Mouse (Mus musculus): ENCODE data around the gene Prdx5. TPM values are rescaled to one million over a fixed set of nuclear protein-coding genes. Genes with fewer than 3 reads are reported as not detected.
"Not testable (repeated sequence)": the region's sequence is repeated elsewhere in the genome, so short reads cannot be mapped to it uniquely, and the experiment has no call there.

The Prdx5 gene
- total and polyA plus RNA-seq, 3 experiments: 90.2 to 298 (median 297) TPM

DNA sequence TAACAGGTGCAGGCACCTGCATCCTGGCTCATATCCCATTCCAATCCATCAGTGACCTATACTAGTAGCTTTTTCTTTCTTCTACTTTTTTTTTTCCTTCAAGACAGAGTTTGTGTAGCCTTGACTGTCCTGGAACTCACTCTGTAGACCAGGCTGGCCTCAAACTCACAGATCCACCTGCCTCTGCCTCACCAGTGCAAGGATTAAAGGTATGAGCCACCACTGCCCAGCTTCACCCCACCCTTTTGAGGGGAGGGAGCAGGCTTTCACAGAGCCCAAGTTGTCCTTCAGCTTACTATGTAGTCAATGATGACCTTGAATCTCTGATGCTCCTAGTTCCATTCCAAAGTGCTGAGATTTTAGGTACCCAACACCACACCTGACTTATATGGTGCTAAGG is 9.5 kb upstream of the Prdx5 start:
- no peak for DNase-seq

- no peak for DNase-seq
These were observed 8.4 kb upstream of the Prdx5 start for GRCm38 (mm10) chr19:6918321-6918720.

DNA sequence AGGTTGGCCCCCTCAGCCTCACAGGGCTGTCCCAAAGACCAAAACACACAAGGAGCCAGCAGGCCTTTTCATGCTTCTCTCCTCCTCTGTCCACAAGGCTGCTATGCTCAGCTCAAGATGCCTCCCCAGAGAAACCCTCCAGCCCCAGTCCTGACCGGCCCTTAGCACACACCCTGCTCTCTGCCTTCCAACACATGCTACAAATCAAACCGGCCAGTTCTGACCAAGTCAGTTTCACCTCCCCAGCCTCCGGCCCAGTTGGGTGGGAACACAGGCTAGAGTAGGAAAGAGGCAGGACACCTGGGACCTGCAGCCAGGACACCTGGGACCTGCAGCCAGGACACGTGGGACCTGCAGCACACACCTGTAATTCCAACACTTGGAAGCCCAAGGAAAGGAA is 6.6 kb upstream of the Prdx5 start:
- no peak for DNase-seq

DNA sequence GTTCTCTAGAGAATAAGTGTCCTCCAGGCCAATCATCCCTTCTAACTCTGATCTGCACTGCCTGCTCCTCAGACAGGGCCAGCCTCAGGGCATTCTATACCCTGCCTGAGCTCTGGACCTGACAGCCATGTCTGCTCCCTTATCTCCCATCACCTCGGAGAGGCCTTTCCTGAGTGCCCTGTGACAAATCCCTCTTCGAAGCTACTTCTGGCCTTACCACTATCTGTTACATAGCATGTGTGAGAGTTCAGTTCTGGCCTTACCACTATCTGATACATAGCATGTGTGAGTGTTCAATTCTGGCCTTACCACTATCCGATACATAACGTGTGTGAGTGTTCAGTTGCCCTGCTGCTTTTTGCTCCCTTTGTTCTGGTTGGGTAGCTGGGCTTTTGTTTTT is 5.4 kb upstream of the Prdx5 start:
- no peak for DNase-seq

DNA sequence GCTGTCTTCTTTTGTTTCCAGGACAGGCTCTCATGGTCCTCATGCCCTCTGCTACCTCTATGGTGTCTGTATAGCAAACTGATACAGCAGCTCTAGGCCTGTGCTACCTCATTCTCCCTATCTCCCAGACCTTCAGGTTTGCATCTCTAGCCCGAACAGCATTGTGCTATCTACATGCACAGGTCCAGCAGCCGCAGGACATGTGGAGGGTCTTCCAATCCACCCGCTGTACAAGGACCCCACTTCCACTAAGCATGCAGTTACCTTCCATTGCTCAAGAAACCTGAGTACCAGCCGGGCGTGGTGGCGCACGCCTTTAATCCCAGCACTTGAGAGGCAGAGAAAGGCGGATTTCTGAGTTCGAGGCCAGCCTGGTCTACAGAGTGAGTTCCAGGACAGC is 4.6 kb upstream of the Prdx5 start:
- DNase-seq: no peak

DNA sequence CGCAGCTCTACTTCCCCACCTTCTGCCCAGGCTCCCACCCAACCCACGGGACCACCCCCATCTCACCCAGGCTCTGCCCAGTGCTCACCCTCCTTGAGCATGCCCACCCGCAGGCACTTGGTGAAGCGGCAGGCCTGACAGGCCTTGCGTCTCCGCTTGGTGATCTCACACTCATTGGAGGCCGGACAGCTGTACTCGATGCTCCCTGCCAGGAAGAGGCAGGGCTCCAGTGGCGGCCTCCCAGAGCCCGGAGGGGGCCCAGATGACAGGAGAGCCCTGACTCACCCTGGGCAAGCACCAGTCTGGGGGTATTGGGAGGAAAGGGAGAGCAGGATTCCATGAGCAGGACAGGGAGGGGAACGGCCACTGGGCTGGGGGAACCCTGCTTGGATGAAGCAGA is 4.1 kb upstream of the Prdx5 start:
- no peak for DNase-seq

- DNase-seq: no peak
These were observed 3.1 kb upstream of the Prdx5 start for GRCm38 (mm10) chr19:6913036-6913435.

- DNase-seq: no peak
These were observed 2.5 kb upstream of the Prdx5 start for GRCm38 (mm10) chr19:6912205-6912970.

DNA sequence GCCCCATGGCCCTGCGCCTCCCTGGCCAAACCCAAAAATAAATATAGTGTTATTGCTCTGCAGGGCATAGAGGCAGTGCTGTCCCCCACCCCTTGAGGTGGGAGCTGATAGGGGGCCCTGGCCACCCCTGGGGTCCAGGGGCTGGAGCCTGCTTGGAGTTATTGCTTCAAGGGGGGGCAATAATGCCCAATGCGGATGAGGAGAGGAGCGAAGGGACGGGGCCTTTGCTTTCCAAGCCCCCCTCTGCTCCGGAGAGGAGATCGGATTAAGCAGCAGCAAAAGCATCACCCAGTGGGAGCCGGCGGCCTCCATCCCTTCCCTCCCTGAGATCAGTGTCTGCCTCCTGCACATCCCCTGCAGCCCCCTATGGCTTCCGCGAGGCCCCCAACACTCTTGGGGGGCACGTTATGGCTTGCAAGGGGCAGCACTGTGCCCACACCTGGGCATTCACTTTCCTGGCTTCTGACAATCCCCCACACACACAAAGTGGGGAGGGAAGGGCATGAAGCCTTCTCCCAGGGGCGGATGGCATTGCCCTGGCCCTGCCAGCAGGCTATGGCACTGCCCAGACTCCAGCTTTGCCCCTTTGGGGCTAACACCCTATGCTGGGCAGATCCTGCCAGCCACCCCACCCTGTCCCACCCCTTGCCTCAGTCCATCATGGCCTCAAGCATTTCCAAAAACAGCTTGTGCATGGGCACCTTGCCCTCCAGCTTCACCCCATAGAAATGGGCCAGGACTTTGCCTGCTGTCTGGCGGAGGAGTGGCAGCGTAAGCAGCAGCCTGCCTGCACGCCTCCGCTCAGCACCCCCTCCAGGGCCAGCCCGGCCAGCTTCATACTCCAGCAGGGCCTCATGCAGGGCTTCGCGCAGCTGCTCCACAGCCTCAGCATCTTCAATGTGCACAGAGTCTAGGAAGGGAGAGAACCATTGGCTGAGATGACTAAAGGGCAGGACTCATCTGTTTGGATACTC is 1.5 kb upstream of the Prdx5 start:
- DNase-seq: no peak

DNA sequence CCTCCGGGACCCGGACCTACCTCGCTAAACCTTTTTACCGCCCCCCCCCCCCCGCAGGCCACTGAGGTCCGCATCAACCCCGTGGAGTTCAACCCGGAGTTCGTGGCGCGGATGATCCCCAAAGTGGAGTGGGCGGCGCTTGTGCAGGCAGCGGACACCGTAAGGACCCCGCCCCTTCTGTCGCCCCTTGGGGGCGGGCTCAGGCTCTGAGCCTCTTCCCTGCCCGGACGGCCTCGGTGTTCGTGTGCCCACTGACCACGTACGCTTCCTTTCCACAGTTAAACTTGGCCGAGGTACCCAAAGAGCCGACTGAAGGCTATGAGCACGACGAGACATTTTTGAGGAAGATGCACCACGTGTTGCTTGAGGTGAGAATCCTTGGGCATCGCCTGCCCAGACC is 400 bp upstream of the Prdx5 start:
- DNase-seq: peak; percentile 75

DNA sequence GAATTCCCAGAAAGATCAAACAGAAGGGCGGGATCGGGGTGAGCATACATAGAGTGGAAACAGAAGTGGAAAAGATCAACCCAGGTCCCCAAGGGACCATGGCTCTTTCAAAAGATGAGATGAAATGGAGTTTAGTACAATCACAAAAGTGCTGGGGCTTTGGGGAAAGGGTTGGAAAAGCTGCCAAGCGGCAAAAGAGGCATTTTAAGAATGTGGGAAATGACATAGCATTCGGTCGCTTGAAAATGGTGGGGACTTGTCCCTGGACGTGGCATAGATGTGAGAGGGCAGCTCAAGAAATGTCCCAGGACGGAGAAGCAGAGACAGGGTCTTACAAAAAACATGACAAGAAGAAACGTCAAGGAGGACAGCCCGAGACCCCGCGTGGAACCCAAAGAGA is 885 bp downstream of the Prdx5 start:
- no peak for DNase-seq

GRCm38 (mm10) chr19:6907811-6908540 is 1.9 kb downstream of the Prdx5 start:
- no peak for DNase-seq

DNA sequence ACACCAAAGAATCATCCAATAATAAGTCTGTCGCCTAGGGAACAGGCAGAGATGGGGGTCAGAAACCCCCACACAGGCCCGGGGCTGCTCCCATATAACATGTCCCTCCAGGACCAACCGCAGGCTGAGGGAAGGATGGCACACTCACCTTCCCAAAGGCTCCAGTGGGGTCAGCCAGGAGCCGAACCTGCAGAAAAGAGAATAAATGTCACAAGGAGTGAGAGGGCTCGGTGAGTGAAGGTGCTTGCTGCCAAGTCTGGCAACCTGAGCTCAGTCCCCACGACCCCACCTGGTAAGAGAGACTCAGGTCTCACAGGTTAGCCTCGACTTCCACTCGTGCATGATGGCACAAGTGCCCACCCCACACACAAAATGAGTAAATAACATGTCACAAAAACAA is 2.8 kb downstream of the Prdx5 start:
- DNase-seq: no peak

GRCm38 (mm10) chr19:6906199-6906598 is 3.7 kb downstream of the Prdx5 start:
- DNase-seq: no peak

DNA sequence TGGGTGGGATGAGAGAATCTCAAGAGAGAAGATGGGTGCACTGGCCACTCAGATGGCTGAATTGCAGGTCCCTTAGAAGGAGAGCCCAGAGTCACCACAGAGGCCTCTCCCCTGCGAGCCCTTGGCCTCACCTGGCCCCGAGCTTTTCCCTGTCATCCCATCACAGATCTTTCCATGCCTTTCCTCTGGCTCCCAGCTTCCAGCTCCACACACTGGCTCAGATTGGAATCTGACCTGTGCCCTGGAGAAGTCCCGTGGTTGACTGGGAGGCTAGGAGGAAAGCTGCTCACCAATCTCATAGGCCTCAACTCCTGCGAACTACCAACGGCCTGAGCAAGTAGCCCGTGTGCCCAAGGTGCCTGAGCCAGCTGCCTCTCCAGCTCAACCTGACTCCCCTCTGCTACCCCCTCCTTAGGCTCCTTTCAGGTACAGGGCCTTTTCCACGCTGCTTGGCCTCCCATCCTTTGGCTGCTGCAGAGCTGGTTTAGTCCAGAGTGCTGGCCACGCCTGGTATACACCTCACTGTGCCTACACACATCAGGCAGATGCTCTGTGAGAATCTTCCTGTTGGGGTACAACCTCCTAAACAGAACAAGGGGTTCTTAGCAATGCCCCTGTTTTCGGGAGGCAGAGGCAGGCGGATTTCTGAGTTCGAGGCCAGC is 4.3 kb downstream of the Prdx5 start:
- no peak for DNase-seq

GRCm38 (mm10) chr19:6904846-6905245 is 5.1 kb downstream of the Prdx5 start:
- no peak for DNase-seq

- DNase-seq: no peak
These were observed 6.9 kb downstream of the Prdx5 start for GRCm38 (mm10) chr19:6903031-6903430.

DNA sequence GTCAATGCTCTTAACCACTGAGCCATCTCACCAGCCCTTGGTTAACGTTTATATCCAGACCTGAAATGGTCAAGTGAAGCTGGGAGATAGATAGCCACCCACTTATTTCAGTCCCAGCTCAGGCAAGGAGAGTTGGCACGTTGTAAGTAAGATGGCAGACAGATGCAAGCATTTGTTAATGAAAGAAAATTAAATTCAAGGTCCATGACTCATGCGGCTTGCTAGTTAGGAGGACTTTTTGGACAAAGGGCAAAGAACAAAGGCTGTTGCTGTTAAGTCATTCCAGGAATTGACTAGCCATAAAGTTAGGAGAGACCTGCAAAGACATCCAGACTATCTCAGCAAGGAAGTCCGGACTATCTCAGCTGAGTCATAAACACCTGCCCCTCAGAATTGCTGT is 10.3 kb downstream of the Prdx5 start:
- no peak for DNase-seq

GRCm38 (mm10) chr19:6895608-6896305 is 14.1 kb downstream of the Prdx5 start:
- DNase-seq: not testable (repeated sequence)

DNA sequence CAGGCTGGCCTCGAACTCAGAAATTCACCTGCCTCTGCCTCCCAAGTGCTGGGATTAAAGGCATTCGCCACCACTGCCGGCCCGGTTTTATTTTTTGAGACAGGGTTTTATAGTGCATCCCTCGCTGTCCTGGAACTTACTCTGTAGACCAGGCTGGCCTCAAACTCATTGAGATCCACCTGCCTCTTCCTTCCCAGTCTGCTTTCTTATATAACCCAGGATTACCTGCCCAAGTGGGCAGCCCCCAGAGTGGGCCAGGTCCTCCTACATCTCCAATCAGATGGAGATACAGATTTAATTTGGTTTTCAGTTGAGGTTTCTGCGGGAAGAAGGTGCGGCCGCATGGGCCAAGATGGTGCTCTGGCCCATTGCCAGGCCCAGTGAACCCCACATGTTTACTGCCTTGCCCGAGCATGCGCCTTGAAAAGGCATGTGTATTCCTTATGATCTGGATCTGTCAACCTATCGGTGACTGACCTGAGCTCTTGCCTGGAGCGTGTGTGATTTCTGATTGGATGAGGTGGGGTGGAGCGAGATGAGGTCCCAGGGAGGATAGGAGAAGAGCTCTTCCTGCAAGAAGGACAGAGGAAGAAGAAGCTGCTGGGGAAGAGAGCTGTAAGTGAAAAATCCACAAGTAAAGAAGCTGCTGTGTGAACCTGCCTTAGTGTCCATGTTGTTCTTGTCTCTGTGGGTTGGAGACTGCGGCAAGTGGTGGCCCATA is 16.0 kb downstream of the Prdx5 start:
- no peak for DNase-seq

GRCm38 (mm10) chr19:6892512-6892911 is 17.4 kb downstream of the Prdx5 start:
- DNase-seq: no peak
